Mouse (Mus musculus) heart, adult 2 months (tissue): ENCODE results near the gene Gpr55. TPM values are rescaled to one million over a fixed set of nuclear protein-coding genes. Genes with fewer than 3 reads are reported as not detected.

Experiments
- DNase-seq, 2 experiments: peaks; one replicate each; pipeline ENCODE4 v3.0.0; 2021
- H3K27ac ChIP-seq: fragments of 200-600 bp; 2 replicates; pipeline ENCODE4 v1.8.1; 2022
- H3K27me3 ChIP-seq: fragments of 200-500 bp; 2 replicates; pipeline ENCODE4 v1.6.1; 2012; ENCODE audit warnings: mild to moderate bottlenecking, low read length, inconsistent platforms, mixed read lengths; ENCODE audit not compliant: control insufficient read depth, insufficient read depth
- H3K36me3 ChIP-seq: fragments of 200-500 bp; 2 replicates; pipeline ENCODE4 v1.6.1; 2012; ENCODE audit warnings: low read length, inconsistent platforms; ENCODE audit not compliant: control insufficient read depth, insufficient read depth
- H3K4me1 ChIP-seq: fragments of 200-500 bp; 2 replicates; pipeline ENCODE4 v1.6.1; 2011; ENCODE audit warnings: low read length; ENCODE audit not compliant: control insufficient read depth, insufficient read depth
- H3K4me3 ChIP-seq: fragments of 200-600 bp; 2 replicates; pipeline ENCODE4 v1.8.1; 2022
- H3K79me2 ChIP-seq: fragments of 200-500 bp; replicated peaks from 2 replicates; pipeline ENCODE4 v1.6.1; 2012; ENCODE audit warnings: mild to moderate bottlenecking, inconsistent platforms, low read length, moderate library complexity, mixed read lengths; ENCODE audit not compliant: control insufficient read depth, insufficient read depth
- H3K9ac ChIP-seq: fragments of 200-500 bp; 2 replicates; pipeline ENCODE4 v1.6.1; 2012; ENCODE audit warnings: low read depth, mild to moderate bottlenecking, control low read depth, inconsistent platforms, low read length, mixed read lengths
- CTCF ChIP-seq: fragments of 200-600 bp; IDR thresholded peaks from 2 replicates; pipeline ENCODE4 v1.8.1; 2022; ENCODE audit warnings: antibody characterized with exemption, mild to moderate bottlenecking, moderate library complexity
- EP300 ChIP-seq: fragments of 200-500 bp; IDR thresholded peaks from 2 replicates; pipeline ENCODE4 v1.6.1; 2011; ENCODE audit warnings: low read depth, low read length, control low read depth; ENCODE audit not compliant: insufficient read depth
- POLR2A ChIP-seq: fragments of 200-500 bp; IDR thresholded peaks from 2 replicates; pipeline ENCODE4 v1.6.1; 2011; ENCODE audit warnings: mild to moderate bottlenecking, low read depth, low read length, control low read depth; ENCODE audit not compliant: insufficient read depth
- WGBS: fragments of 180-500 bp; shearing (Covaris S2); methylation state at CpG from one replicate; pipeline ENCODE4 v1.1.7; 2018; 5-methylcytosine and 5-hydroxymethylcytosine counted together
- intact Hi-C: fragments of 180-260 bp; cut with DNase I; formaldehyde crosslinking; loops from one replicate; pipeline ENCODE4 v1.15.1; 2025
- polyA plus RNA-seq: library from polyadenylated mRNA; depleted of rRNA; stranded (reverse); fragments of >200 nt; gene quantifications from 2 replicates; pipeline ENCODE4 v1.2.3, GENCODE M21; 2012
- total RNA-seq, 2 experiments: library from RNA; stranded (reverse); gene quantifications; 2 replicates each; pipeline ENCODE4 v1.2.3; 2021

Gene Gpr55
- total and polyA plus RNA-seq, 3 experiments: not detected

GRCm38 (mm10) chr1:85916830-85917450 is 43.9 kb downstream of the Gpr55 start:
- no peaks in the 10 kb centered on the region for H3K27me3 ChIP-seq
- no peak overlapping the region for H3K27ac ChIP-seq
- H3K36me3 ChIP-seq: no peaks in the 10 kb centered on the region
- no peak for TF ChIP-seq POLR2A
- TF ChIP-seq EP300: no peak
- TF ChIP-seq CTCF: no peak
- no peak overlapping the region for H3K9ac ChIP-seq
- no peak overlapping the region for H3K4me3 ChIP-seq
- no peaks in the 10 kb centered on the region for H3K4me1 ChIP-seq
- H3K79me2 ChIP-seq: no peaks in the 10 kb centered on the region
- 80% methylated on average over 4 of the region's 4 CpGs for WGBS
- no peak for DNase-seq
- intact Hi-C loops: no loop called here

DNA sequence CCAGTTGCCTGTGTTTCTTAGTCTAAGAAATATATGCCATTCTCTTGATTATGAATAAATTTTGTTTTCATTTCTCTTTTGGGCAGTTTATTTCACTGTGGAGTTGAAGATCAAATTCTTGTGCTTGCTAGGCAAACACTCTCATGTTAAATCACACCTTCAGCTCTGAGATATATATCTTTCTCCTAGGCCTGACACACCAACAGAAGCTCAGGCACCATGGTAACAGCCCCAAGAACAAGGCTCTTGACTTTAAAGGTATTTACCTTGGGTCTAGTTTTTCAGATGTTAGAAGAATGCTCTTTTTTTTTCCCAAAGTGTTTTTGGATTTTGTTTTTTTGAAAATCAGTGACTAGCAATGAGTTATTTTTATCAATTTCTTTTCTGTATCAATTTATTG is 44.9 kb downstream of the Gpr55 start:
- Histone ChIP-seq H3K36me3 (no peaks in the 10 kb centered on the region), H3K4me1 (no peaks in the 10 kb centered on the region), H3K9ac (no peak overlapping the region), H3K27me3 (no peaks in the 10 kb centered on the region), H3K79me2 (no peaks in the 10 kb centered on the region), H3K27ac (no peak overlapping the region), H3K4me3 (no peak overlapping the region)
- DNase-seq: no peak
- intact Hi-C loops: no loop called here
- TF ChIP-seq POLR2A: no peak

DNA sequence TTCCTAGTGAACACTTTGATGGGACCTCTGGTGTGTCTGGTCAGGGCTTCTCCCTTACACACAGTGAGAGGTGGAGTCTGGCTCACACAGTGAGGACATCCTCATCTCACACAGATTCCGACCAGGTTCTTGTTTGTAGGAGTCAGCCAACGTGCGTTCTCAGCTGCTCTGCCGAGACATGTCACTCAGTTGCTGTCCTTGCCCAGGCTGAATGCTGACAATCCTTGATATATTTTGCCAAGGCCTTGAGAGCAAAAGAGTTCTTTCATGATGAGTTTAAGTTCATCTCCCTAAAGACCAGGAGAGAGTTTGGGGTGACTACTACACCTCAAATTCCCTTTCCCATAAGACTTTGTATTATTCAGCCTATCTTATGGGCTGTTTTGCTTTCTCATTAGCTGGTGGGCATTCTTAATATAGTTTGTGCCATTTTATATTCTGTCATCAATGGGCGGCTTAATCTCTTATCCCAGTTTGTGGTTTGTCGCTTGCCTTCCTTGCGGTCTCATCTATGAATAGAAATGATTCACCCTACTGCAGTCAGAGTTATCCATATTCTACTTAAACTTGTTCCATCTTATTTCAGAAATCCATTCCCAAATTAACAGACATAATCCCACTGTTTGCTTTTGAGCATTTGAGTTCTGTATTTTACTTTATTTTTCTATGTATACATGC is 47.6 kb downstream of the Gpr55 start:
- no peak for TF ChIP-seq POLR2A
- 81% methylated on average over 7 of the region's 7 CpGs for WGBS
- Histone ChIP-seq H3K79me2 (no peaks in the 10 kb centered on the region), H3K27me3 (no peaks in the 10 kb centered on the region), H3K4me3 (no peak overlapping the region), H3K9ac (no peak overlapping the region), H3K36me3 (no peaks in the 10 kb centered on the region), H3K27ac (no peak overlapping the region), H3K4me1 (no peaks in the 10 kb centered on the region)
- intact Hi-C loops: no loop called here
- no peak for DNase-seq

- no peaks in the 10 kb centered on the region for H3K36me3 ChIP-seq
- no peak overlapping the region for H3K9ac ChIP-seq
- intact Hi-C loops: no loop called here
- no peak overlapping the region for H3K4me3 ChIP-seq
- no peak overlapping the region for H3K27ac ChIP-seq
- DNase-seq: no peak
- peaks cover 1% of the 10 kb centered on the region; the same call in 1 of the 2 replicates for H3K4me1 ChIP-seq
- H3K27me3 ChIP-seq: no peaks in the 10 kb centered on the region
- H3K79me2 ChIP-seq: no peaks in the 10 kb centered on the region
- no peak for TF ChIP-seq POLR2A
- TF ChIP-seq EP300: no peak
- TF ChIP-seq CTCF: no peak
- WGBS: 45% methylated on average over 13 of the region's 13 CpGs
These were observed 51.8 kb downstream of the Gpr55 start for GRCm38 (mm10) chr1:85908754-85909590.

DNA sequence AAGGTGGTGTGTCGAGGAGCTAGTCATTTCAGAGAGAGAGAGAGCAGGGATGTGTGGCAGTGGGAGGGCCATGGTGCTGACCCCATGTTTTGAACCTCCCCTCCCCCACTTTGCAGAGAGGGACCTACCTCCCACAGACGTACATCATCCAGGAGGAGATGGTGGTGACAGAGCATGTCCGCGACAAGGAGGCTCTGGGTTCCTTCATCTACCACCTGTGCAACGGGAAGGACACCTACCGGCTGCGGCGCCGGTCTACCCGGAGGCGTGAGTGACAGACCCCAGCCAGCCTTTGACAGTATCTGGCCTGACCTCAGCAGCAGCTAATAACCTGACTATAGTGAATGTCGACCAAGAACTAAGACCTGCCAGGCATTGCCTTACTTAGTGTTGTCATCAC is 53.9 kb downstream of the Gpr55 start:
- 71% methylated on average over 12 of the region's 12 CpGs for WGBS
- no peaks in the 10 kb centered on the region for H3K27me3 ChIP-seq
- peaks cover 5% of the 10 kb centered on the region for H3K4me1 ChIP-seq
- no peak overlapping the region for H3K27ac ChIP-seq
- DNase-seq: no peak
- intact Hi-C loops: no loop called here
- H3K36me3 ChIP-seq: no peaks in the 10 kb centered on the region
- no peak overlapping the region for H3K4me3 ChIP-seq
- no peaks in the 10 kb centered on the region for H3K79me2 ChIP-seq
- TF ChIP-seq EP300 (no peak), CTCF (no peak), POLR2A (no peak)
- H3K9ac ChIP-seq: no peak overlapping the region

GRCm38 (mm10) chr1:85902108-85902561 is 58.7 kb downstream of the Gpr55 start:
- Histone ChIP-seq H3K27me3 (no peaks in the 10 kb centered on the region), H3K27ac (peak overlapping the region; percentile 7; the same call in 1 of the 2 replicates), H3K9ac (no peak overlapping the region), H3K36me3 (peaks cover 3% of the 10 kb centered on the region), H3K79me2 (no peaks in the 10 kb centered on the region), H3K4me3 (no peak overlapping the region), H3K4me1 (peaks cover 28% of the 10 kb centered on the region)
- intact Hi-C loops: loop anchor here (5.0 kb wide), 1 partner anchor 110 kb away; the partner anchor contains the start of gene Cab39
- WGBS: 10% methylated on average over 7 of the region's 7 CpGs
- TF ChIP-seq CTCF: no peak
- TF ChIP-seq EP300: 0 out of 2 replicates have a peak, but pooled peaks have one; percentile 5
- DNase-seq: peak; percentile 51 to 55
